Mouse (Mus musculus) G1E (cell line): Measurements from ENCODE around the gene BC029722. TPM values are rescaled to one million over a fixed set of nuclear protein-coding genes. Genes with fewer than 3 reads are reported as not detected.

Experiments
- ATAC-seq: 2 replicates; pipeline ENCODE4 v1.8.0; 2016; ENCODE audit warnings: mild to moderate bottlenecking; ENCODE audit not compliant: insufficient number of reproducible peaks, poor library complexity, low FRiP score, severe bottlenecking; ENCODE audit errors: extremely low read depth
- DNase-seq: peaks from one replicate; pipeline ENCODE4 v3.0.0; 2012; ENCODE audit warnings: low spot score
- H3K27me3 ChIP-seq: 2 replicates; pipeline ENCODE4 v1.6.1; 2012; ENCODE audit warnings: mild to moderate bottlenecking, low read length, inconsistent platforms; ENCODE audit not compliant: insufficient read depth
- H3K36me3 ChIP-seq: replicated peaks from 2 replicates; pipeline ENCODE3; 2012; ENCODE audit warnings: mild to moderate bottlenecking, inconsistent platforms
- H3K4me1 ChIP-seq: 2 replicates; pipeline ENCODE4 v1.6.1; 2012; ENCODE audit warnings: low read depth, low read length, inconsistent platforms, mixed read lengths; ENCODE audit not compliant: insufficient read depth
- H3K4me3 ChIP-seq: 2 replicates; pipeline ENCODE4 v1.5.1; 2012; ENCODE audit warnings: low read depth, mild to moderate bottlenecking, inconsistent platforms, low read length, moderate library complexity, mixed read lengths
- H3K9me3 ChIP-seq: replicated peaks from 2 replicates; pipeline ENCODE4 v1.6.1; 2012; ENCODE audit warnings: inconsistent platforms
- CTCF ChIP-seq: IDR thresholded peaks from 2 replicates; pipeline ENCODE4 v1.5.1; 2012; ENCODE audit warnings: low read depth, low read length, inconsistent platforms, mixed read lengths
- GATA1 ChIP-seq: IDR thresholded peaks from 2 replicates; pipeline ENCODE4 v1.6.1; 2012; ENCODE audit warnings: borderline replicate concordance, low read length, inconsistent platforms, mixed read lengths
- GATA2 ChIP-seq: IDR thresholded peaks from 2 replicates; pipeline ENCODE4 v1.6.1; 2012; ENCODE audit warnings: low read depth, low read length, inconsistent platforms, borderline replicate concordance
- POLR2AphosphoS5 ChIP-seq: IDR thresholded peaks from 2 replicates; pipeline ENCODE4 v1.6.1; 2012; ENCODE audit warnings: low read depth, low read length, inconsistent platforms; ENCODE audit not compliant: insufficient replicate concordance
- TAL1 ChIP-seq: conservative IDR thresholded peaks from 2 replicates; pipeline ENCODE4 v1.6.1; 2012; ENCODE audit warnings: low read depth, low read length, inconsistent platforms, mixed read lengths
- polyA plus RNA-seq: library from polyadenylated mRNA; stranded (reverse); fragments of >175 nt; gene quantifications from 2 replicates; pipeline ENCODE4 v1.2.3, GENCODE M21; 2012
- total RNA-seq, 2 experiments: library from RNA; stranded (forward) in 1 of 2; stranded (reverse) in 1 of 2; fragments of 200-1000 nt in 1 of 2; fragments of >200 nt in 1 of 2; fragmentation: Nextera tagmentation in 1 of 2; gene quantifications; 2 replicates each; pipeline ENCODE4 v1.2.3; 2014 to 2017

The BC029722 gene
- total and polyA plus RNA-seq, 3 experiments = 9.2 to 36.3 (median 19.0) TPM

DNA sequence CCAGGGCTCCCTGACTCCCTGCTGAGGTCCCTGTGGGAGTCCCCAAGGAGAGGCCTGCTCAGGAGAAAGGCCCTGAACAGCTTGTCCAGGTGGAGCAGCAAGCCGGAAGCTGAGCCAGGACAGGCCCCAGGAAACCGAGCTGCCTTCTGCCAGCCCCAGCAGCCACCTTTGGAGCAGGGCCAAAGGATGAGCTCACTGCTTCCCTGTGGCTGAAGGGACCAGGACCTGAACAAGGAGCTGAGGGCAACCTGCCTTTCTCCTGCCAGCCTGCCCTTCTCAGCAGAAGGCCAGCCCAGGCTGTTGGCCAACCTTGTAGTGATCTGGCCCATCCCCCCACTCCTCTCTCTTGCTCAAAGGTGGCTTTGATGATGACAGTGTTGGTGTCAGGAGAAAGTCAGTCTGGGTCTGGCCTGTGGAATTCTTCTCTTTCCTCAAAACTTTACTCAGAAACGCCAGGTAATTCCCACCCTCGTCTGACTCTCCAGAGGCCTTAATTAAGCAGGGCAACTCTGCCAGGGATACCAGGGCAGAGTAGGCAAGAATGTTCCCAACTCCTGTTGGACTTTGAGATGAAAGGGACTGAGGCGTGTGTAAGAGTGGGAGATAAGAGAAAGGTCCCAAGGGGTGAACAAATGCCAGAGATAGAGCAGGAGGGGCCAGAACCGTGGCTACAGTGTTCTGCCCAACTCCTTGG, 13.8 kb downstream of the BC029722 start:
- ATAC-seq = no peak

DNA sequence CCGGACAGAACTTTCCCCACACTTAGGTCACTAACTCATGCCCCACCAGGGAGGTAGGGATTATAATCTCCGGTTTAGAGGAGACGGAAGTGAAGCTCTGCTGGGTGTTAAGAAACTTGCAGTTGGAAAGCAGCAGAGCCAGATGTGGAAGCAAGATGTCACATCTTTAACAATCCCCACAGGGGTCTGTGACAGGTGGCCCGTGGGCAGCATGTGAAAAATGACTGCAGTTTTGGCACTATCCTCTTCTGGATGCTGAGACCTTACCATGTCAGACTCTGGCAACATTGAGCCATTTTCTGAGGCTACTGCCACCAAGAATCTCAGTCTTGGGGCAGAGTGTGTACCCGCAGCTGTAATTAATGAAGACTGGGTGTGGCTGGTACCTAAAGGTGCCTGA, 15.2 kb downstream of the BC029722 start:
- no peak overlapping the region for H3K4me3 ChIP-seq
- TF ChIP-seq CTCF (no peak), POLR2AphosphoS5 (no peak), TAL1 (no peak), GATA2 (no peak), GATA1 (no peak)
- H3K4me1 ChIP-seq = no peaks in the 10 kb centered on the region; the same call in 1 of the 2 replicates
- no peaks in the 10 kb centered on the region for H3K9me3 ChIP-seq
- no peak for ATAC-seq
- DNase-seq = no peak
- H3K27me3 ChIP-seq = peaks cover 58% of the 10 kb centered on the region
- no peaks in the 10 kb centered on the region for H3K36me3 ChIP-seq

More for the DNA sequence above, 13.8 kb downstream of the BC029722 start:
- Histone ChIP-seq H3K4me3 (no peak overlapping the region), H3K27me3 (peaks cover 59% of the 10 kb centered on the region), H3K9me3 (no peaks in the 10 kb centered on the region), H3K4me1 (no peaks in the 10 kb centered on the region; the same call in 1 of the 2 replicates), H3K36me3 (no peaks in the 10 kb centered on the region)
- DNase-seq = no peak
- TF ChIP-seq GATA1 (no peak), TAL1 (no peak), POLR2AphosphoS5 (no peak), GATA2 (no peak), CTCF (no peak)

DNA sequence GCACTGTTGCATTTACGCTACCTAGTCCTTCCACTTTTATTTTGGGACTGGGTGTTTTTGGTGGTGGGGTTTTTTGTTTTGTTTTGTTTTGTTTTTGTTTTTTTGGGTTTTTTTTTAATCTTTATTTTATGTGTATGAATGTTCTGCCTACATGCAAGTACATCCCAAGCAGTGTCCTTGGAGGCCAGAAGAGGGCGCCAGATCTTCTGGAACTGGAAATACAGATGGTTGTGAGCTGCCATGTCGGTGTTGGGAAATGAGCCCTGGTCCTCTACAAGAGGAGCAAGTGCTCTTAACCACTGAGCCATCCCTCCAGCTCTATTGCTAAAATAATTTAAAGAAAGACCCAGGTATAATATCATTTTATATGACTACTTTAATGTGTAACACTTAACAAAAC, 16.5 kb downstream of the BC029722 start:
- Histone ChIP-seq H3K27me3 (peaks cover 58% of the 10 kb centered on the region), H3K36me3 (no peaks in the 10 kb centered on the region), H3K9me3 (no peaks in the 10 kb centered on the region), H3K4me1 (no peaks in the 10 kb centered on the region), H3K4me3 (no peak overlapping the region)
- TF ChIP-seq CTCF = 0 out of 2 replicates have a peak, but pooled peaks have one; percentile 17
- TF ChIP-seq POLR2AphosphoS5 = no peak
- no peak for ATAC-seq
- DNase-seq = no peak

DNA sequence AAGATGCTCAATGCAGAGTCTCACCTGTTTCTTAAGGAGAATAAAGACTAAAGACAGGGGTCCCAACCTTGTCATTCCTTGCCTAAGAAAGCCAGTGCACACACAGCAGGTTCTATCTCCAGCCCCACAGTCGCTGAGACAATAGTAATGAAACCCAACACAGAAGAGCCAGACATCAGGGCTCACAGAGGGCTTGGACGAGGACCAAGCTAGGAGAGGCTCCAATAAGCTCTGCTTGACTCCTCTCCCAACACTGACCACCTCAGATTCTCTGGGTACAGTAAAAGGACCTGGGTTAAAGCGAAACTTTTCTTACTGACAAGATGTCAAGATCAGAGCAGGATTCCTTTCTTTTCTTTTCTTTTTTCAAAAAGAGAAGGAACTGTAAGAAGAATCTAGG, 20.6 kb downstream of the BC029722 start:
- DNase-seq (no peak), ATAC-seq (no peak)
- no peaks in the 10 kb centered on the region for H3K9me3 ChIP-seq
- H3K4me1 ChIP-seq = no peaks in the 10 kb centered on the region
- no peak overlapping the region for H3K4me3 ChIP-seq
- peaks cover 42% of the 10 kb centered on the region for H3K27me3 ChIP-seq
- no peak for TF ChIP-seq GATA2
- no peak for TF ChIP-seq GATA1
- no peak for TF ChIP-seq POLR2AphosphoS5
- TF ChIP-seq CTCF = no peak
- no peak for TF ChIP-seq TAL1
- H3K36me3 ChIP-seq = no peaks in the 10 kb centered on the region

DNA sequence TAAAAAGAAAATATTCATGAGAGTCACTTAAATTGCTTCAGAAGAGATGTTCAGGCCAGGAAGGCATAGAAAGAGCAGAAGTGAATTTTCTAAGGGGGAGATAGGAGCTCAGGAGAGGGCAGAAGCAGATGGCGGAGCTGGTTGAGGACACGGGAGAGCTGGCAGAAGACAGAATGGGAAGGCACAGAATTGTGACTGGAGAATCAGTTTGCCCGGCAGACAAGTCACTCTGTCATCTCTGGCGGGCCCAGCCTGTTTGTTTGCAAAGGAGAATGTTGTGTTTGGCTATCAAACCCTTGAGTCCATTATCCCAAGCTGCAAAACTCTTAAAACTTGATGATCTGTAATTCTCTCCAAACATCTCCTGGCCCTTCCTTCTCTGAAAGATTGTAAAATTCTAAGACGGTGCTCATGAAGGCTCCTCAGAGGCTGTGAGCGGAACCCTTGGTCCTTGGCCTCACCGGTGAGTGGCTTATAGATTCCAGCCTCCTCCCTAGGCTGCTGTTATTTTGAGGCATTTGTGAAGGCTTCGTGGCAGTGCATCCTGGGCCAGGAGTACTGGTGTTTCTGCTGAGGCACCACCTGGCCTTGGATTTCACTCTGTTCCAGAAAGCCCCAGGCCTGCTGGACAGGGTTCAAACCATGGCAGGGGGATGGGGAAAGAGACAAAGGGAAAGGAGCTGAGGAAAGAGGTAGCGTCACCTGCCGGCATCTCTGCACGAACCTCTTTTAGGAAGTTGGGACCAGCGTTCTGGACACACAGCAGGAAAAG, 24.4 kb downstream of the BC029722 start:
- DNase-seq (no peak), ATAC-seq (no peak)
- TF ChIP-seq TAL1 (no peak), POLR2AphosphoS5 (no peak), GATA2 (no peak), CTCF (no peak), GATA1 (no peak)
- H3K9me3 ChIP-seq = no peaks in the 10 kb centered on the region
- H3K36me3 ChIP-seq = no peaks in the 10 kb centered on the region
- no peaks in the 10 kb centered on the region for H3K4me1 ChIP-seq
- H3K4me3 ChIP-seq = no peak overlapping the region
- H3K27me3 ChIP-seq = peaks cover 35% of the 10 kb centered on the region

DNA sequence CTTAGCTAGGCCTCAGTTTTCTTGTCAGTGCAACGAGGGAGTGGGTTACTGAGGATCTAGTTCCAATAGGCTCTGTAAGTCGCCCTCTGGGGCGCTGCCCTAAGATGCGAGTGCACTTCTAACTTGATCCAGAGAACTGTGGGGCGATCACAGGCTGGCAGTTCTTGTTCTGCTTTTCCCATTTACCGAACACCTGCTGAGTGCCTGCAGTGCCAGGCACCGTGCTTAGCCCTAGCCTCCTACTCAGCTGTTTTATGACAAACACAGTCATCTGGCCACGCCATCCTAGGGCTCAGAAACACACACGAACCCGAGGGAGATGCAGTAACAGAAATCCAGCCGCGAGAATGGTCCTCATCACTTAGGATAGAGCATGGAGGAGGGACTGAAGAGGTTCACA, 26.3 kb downstream of the BC029722 start:
- H3K36me3 ChIP-seq = no peaks in the 10 kb centered on the region
- H3K4me1 ChIP-seq = no peaks in the 10 kb centered on the region
- H3K9me3 ChIP-seq = no peaks in the 10 kb centered on the region
- H3K4me3 ChIP-seq = no peak overlapping the region
- TF ChIP-seq GATA2 = no peak
- no peak for TF ChIP-seq POLR2AphosphoS5
- no peak for TF ChIP-seq CTCF
- no peak for TF ChIP-seq GATA1
- no peak for TF ChIP-seq TAL1
- H3K27me3 ChIP-seq = peaks cover 34% of the 10 kb centered on the region
- DNase-seq (no peak), ATAC-seq (no peak)
